Mouse (Mus musculus): Measurements from ENCODE around the gene Pou2f3. TPM values are rescaled to one million over a fixed set of nuclear protein-coding genes. Genes with fewer than 3 reads are reported as not detected.

The Pou2f3 gene
- polyA plus RNA-seq, 3 experiments from 2014 or later: not detected

- no peak for ATAC-seq
Observed at GRCm38 (mm10) chr9:43074611-43075010, 135.6 kb downstream of the Pou2f3 start.

Other genes starting within 250 kb of the Pou2f3 start
- gene Arhgef12, start 103.1 kb downstream of the Pou2f3 start, polyA plus RNA-seq (2017; shearing (Covaris generic)): 10 to 100 TPM in 2 of 3 experiments, 1 to 10 TPM in 1; 4.5 to 20.4 (median 17.1) TPM
- 1 to 10 TPM in 2 of 3 experiments, under 1 TPM in 1; 0.67 to 4.8 (median 3.7) TPM for gene Tmem136, start 93.8 kb downstream of the Pou2f3 start, polyA plus RNA-seq (2017; shearing (Covaris generic))
- 1 to 10 TPM in 1 of 3 experiments, under 1 TPM in 1, not detected in 1; 0.28 to 1.3 TPM for gene Oaf, start 29.5 kb upstream of the Pou2f3 start, polyA plus RNA-seq (2017; shearing (Covaris generic))
- not detected for gene Trim29, start 100.5 kb upstream of the Pou2f3 start, polyA plus RNA-seq (2017; shearing (Covaris generic))